Mouse (Mus musculus): Measurements from ENCODE around the gene Efcab5.
A peak's percentile ranks its signal among the peaks of the same experiment; 100 is the strongest.

DNA sequence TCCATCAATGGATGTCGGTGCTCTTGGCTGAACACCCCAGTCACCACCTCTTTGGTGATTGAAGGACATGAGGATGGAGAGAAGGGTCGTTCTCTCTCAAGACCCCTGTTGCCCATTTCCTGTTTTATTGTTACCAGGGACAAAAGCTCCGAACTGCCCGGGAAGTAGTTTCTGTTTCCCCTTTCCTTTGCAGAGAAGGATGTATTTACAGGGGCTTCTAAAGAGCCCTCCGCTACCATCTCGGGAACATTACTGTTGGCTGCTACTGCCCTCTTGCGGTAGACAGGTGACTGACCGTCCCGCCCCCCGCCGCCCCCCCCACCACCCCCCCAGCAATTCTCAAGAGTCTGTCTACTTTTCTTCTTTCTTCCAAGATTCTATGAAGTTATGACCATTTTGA lies 95.6 kb downstream of the Efcab5 start:
- peak; percentile 63 for TF ChIP-seq CTCF (IDR thresholded peaks at IDR 0.05; ENCODE audit: low read depth)
- no peak for TF ChIP-seq EP300 (optimal IDR thresholded peaks at IDR 0.05)

Data from stomach, postnatal 0 days (tissue).